Mouse (Mus musculus): ENCODE results near the gene Hist1h3e.

Gene Hist1h3e

GRCm38 (mm10) chr13:23521703-23522102 lies 40.5 kb downstream of the Hist1h3e start:
- no peak for DNase-seq (ENCODE audit: extremely low read depth, low read depth, low spot score)

GRCm38 (mm10) chr13:23519416-23519815 lies 42.8 kb downstream of the Hist1h3e start:
- DNase-seq (ENCODE audit: extremely low read depth, low read depth, low spot score): no peak

- no peak for DNase-seq (ENCODE audit: extremely low read depth, low read depth, low spot score)
Measured at GRCm38 (mm10) chr13:23518885-23519284, 43.3 kb downstream of the Hist1h3e start.

- no peak for DNase-seq (ENCODE audit: extremely low read depth, low read depth, low spot score)
Measured at GRCm38 (mm10) chr13:23518295-23518603, 43.9 kb downstream of the Hist1h3e start.

GRCm38 (mm10) chr13:23517603-23518294 lies 44.4 kb downstream of the Hist1h3e start:
- no peak for DNase-seq (ENCODE audit: extremely low read depth, low read depth, low spot score)

- DNase-seq (ENCODE audit: extremely low read depth, low read depth, low spot score): no peak
Measured at GRCm38 (mm10) chr13:23516822-23517602, 45.2 kb downstream of the Hist1h3e start.

GRCm38 (mm10) chr13:23515826-23516620 lies 46.1 kb downstream of the Hist1h3e start:
- no peak for DNase-seq (ENCODE audit: extremely low read depth, low read depth, low spot score)

GRCm38 (mm10) chr13:23515281-23515680 lies 46.9 kb downstream of the Hist1h3e start:
- DNase-seq (ENCODE audit: extremely low read depth, low read depth, low spot score): no peak

GRCm38 (mm10) chr13:23513517-23513916 lies 48.7 kb downstream of the Hist1h3e start:
- no peak for DNase-seq (ENCODE audit: extremely low read depth, low read depth, low spot score)

Data from fat pad, adult 2 months (tissue).